Mouse (Mus musculus) thymus, postnatal 10 days (tissue): ENCODE measurements around the gene Pkm.
A peak's percentile ranks its signal among the peaks of the same experiment; 100 is the strongest.

Experiments
- DNase-seq, 2 experiments: peaks; one replicate each; pipeline ENCODE4 v3.0.0; 2021; ENCODE audit warnings: low spot score in 2 of 2

The Pkm gene

GRCm38 (mm10) chr9:59706850-59707825 lies 51.0 kb downstream of the Pkm start:
- peak in 1 of 2 experiments; percentile 13 for DNase-seq

GRCm38 (mm10) chr9:59709225-59709624 lies 53.1 kb downstream of the Pkm start:
- DNase-seq: no peak

GRCm38 (mm10) chr9:59716275-59716898 lies 60.2 kb downstream of the Pkm start:
- no peak for DNase-seq

- DNase-seq: no peak
Measured at GRCm38 (mm10) chr9:59718237-59718636, 62.1 kb downstream of the Pkm start.

GRCm38 (mm10) chr9:59721144-59721543 lies 65.0 kb downstream of the Pkm start:
- DNase-seq: no peak

GRCm38 (mm10) chr9:59723096-59723657 lies 67.0 kb downstream of the Pkm start:
- peak; percentile 13 to 81 for DNase-seq

GRCm38 (mm10) chr9:59723791-59724442 lies 67.7 kb downstream of the Pkm start:
- no peak for DNase-seq

GRCm38 (mm10) chr9:59725515-59725914 lies 69.3 kb downstream of the Pkm start:
- no peak for DNase-seq

GRCm38 (mm10) chr9:59727569-59728286 lies 71.6 kb downstream of the Pkm start:
- no peak for DNase-seq
